Mouse (Mus musculus) hindbrain, embryonic 13.5 days (tissue): ENCODE results near the gene Cyp39a1. TPM values are rescaled to one million over a fixed set of nuclear protein-coding genes. Genes with fewer than 3 reads are reported as not detected.
A peak's percentile ranks its signal among the peaks of the same experiment; 100 is the strongest.

ENCODE experiments used
- ATAC-seq: fragments of 200-750 bp; cut with Nextera tagmentation; 2 replicates; pipeline ENCODE4 v1.8.0; 2017; ENCODE audit warnings: moderate TSS enrichment; ENCODE audit not compliant: low FRiP score
- H3K27ac ChIP-seq: fragments of 300-500 bp; sonication (generic); 2 replicates; pipeline ENCODE4 v1.5.1; 2015; ENCODE audit warnings: inconsistent platforms, mild to moderate bottlenecking, moderate library complexity
- H3K27me3 ChIP-seq: fragments of 300-500 bp; sonication (generic); 2 replicates; pipeline ENCODE4 v1.6.1; 2015; ENCODE audit warnings: mild to moderate bottlenecking, inconsistent platforms
- H3K36me3 ChIP-seq: fragments of 300-500 bp; sonication (generic); 2 replicates; pipeline ENCODE4 v1.6.1; 2015; ENCODE audit warnings: mild to moderate bottlenecking, inconsistent platforms
- H3K4me1 ChIP-seq: fragments of 300-500 bp; sonication (generic); replicated peaks from 2 replicates; pipeline ENCODE4 v1.6.1; 2015; ENCODE audit warnings: inconsistent platforms
- H3K4me2 ChIP-seq: fragments of 300-500 bp; sonication (generic); 2 replicates; pipeline ENCODE4 v1.6.1; 2015; ENCODE audit warnings: inconsistent platforms, mild to moderate bottlenecking, moderate library complexity
- H3K4me3 ChIP-seq: fragments of 300-500 bp; sonication (generic); 2 replicates; pipeline ENCODE4 v1.5.1; 2015; ENCODE audit warnings: mild to moderate bottlenecking, inconsistent platforms
- H3K9ac ChIP-seq: fragments of 300-500 bp; sonication (generic); 2 replicates; pipeline ENCODE4 v1.6.1; 2015; ENCODE audit warnings: mild to moderate bottlenecking, inconsistent platforms
- H3K9me3 ChIP-seq: fragments of 300-500 bp; sonication (generic); 2 replicates; pipeline ENCODE4 v1.6.1; 2016; ENCODE audit warnings: inconsistent platforms
- WGBS: fragments of 180-500 bp; shearing (Covaris S2); methylation state at CpG from one replicate; pipeline ENCODE4 v1.1.7; 2015; 5-methylcytosine and 5-hydroxymethylcytosine counted together
- polyA plus RNA-seq: library from polyadenylated mRNA; unstranded; fragments of >200 nt; fragmentation: Nextera tagmentation; extraction: Ambion mirVana; gene quantifications from 2 replicates; pipeline ENCODE4 v1.2.1, GENCODE M21; 2015

The Cyp39a1 gene
- polyA plus RNA-seq, 1 experiment from 2014 or later, result 16.8 TPM

DNA sequence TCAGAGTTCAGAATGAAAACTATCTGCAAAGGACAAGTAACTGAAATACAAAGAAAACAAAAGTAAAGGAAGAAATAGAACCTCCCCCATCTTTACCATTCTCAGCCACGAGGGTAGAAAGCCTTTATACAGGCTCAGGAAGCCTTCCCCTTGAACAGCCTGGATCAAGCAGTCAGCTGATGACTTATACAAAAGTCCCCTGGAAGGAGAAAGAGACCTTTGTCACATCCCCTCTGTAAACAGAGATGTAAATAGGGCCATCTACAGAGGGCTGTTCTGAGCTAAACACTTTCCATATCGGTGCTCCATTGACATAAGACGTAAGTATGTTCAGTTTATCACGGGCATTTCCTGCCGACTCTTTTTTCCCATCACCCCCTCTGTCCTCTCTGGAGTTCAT, 20.3 kb upstream of the Cyp39a1 start:
- no peak for ATAC-seq
- H3K4me3 ChIP-seq, result no peak overlapping the region
- peaks cover 84% of the 10 kb centered on the region for H3K36me3 ChIP-seq
- H3K27me3 ChIP-seq, result no peaks in the 10 kb centered on the region
- WGBS, result 45% methylated on average over 5 of the region's 5 CpGs
- H3K4me1 ChIP-seq, result no peaks in the 10 kb centered on the region
- H3K27ac ChIP-seq, result no peak overlapping the region
- H3K4me2 ChIP-seq, result no peak overlapping the region
- no peak overlapping the region for H3K9ac ChIP-seq
- H3K9me3 ChIP-seq, result no peaks in the 10 kb centered on the region

GRCm38 (mm10) chr17:43649641-43650436, 17.4 kb upstream of the Cyp39a1 start:
- no peak for ATAC-seq
- H3K9ac ChIP-seq, result no peak overlapping the region
- no peaks in the 10 kb centered on the region for H3K4me1 ChIP-seq
- peaks cover 80% of the 10 kb centered on the region for H3K36me3 ChIP-seq
- H3K27ac ChIP-seq, result no peak overlapping the region
- H3K4me3 ChIP-seq, result no peak overlapping the region
- H3K4me2 ChIP-seq, result no peak overlapping the region
- H3K27me3 ChIP-seq, result no peaks in the 10 kb centered on the region
- WGBS, result 77% methylated on average over 10 of the region's 10 CpGs
- no peaks in the 10 kb centered on the region for H3K9me3 ChIP-seq

DNA sequence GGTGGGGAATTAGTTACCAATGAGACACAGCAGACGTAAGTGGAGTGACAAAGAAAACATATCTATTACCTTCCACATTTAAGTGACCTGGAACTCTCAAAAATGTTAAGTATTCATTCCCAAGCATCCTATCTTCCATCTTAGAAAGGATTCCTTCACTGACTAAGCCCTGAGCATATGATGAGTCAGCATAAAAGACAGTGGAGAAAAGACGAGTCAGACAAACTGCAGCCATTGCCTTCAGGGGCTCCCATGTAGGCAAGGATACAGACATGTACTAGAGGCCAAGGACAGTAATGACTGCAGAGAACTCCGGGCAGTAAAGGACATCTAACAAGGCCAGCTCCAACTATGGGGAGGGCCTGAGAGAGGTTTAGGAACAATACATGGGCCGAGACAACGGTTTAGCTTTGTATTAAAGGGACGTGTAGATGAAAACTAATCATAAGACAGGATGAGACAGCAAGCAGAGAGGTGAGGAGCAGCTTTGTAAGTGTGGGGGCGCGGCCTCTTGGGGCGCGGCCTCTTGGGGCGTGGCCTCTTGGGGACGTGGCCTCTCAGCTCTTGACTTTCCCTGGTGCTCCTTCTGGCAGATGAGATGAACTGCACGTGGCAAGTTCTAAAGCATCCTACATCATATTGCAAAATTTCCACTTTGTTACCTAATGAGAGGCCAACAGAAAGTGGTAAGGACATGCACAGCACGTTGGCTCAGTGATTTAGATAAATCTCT, 15.7 kb upstream of the Cyp39a1 start:
- peaks cover 70% of the 10 kb centered on the region for H3K36me3 ChIP-seq
- 69% methylated on average over 14 of the region's 14 CpGs for WGBS

DNA sequence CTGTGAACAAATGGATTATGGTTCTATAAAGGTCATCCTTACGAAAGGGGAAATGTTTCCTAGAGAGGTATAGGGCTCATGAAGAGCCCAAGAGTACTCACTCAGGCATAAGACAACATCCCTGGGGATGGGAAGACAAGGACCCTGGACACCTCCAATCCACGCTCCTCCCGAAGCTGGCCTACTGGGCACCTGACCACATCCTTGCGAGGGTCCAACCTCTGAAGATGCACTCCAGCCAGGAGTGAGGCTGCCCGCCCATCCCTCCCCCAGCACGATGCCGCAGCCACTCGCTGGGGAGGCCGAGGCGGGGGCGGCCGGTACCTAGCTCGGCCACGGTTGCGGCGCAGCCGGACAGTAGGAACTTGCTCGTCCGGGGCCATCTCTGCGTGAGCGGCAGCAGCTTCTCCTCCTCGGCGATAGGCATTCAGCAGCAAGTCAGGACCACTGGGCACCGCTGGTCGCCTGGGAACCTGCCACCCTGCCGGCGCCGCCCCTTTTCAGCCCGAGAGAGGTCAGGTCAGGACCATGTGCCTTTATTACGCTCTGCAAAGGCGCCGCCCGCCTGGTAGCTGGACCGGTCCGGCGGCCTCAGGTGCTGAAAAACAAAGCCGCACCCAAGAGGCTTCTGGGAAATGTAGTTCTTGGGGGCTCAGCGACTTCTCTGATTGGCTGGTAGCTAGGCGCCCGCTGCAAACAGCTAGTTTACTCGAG, 492 bp upstream of the Cyp39a1 start, which contains the start of gene Slc25a27:
Slc25a27 (minus strand) TSS at position 639 of the 714 bp plus-strand sequence.
- H3K27me3 ChIP-seq, result no peaks in the 10 kb centered on the region
- H3K4me3 ChIP-seq, result peak within 1 kb of the TSS; percentile 89
- peak within 1 kb of the TSS; percentile 60 for H3K4me2 ChIP-seq
- no peaks in the 10 kb centered on the region for H3K9me3 ChIP-seq
- H3K4me1 ChIP-seq, result peaks cover 22% of the 10 kb centered on the region
- H3K27ac ChIP-seq, result peak within 1 kb of the TSS; percentile 83
- H3K9ac ChIP-seq, result peak within 1 kb of the TSS; percentile 92
- ATAC-seq, result peak; percentile 99
- H3K36me3 ChIP-seq, result peaks cover 19% of the 10 kb centered on the region
- under 1% methylated on average over 41 of the region's 41 CpGs for WGBS

More for the DNA sequence above, 15.7 kb upstream of the Cyp39a1 start:
- Histone ChIP-seq H3K27me3 (no peaks in the 10 kb centered on the region), H3K27ac (no peak overlapping the region), H3K9ac (no peak overlapping the region), H3K4me2 (no peak overlapping the region), H3K4me3 (no peak overlapping the region), H3K4me1 (no peaks in the 10 kb centered on the region), H3K9me3 (no peaks in the 10 kb centered on the region)
- no peak for ATAC-seq

DNA sequence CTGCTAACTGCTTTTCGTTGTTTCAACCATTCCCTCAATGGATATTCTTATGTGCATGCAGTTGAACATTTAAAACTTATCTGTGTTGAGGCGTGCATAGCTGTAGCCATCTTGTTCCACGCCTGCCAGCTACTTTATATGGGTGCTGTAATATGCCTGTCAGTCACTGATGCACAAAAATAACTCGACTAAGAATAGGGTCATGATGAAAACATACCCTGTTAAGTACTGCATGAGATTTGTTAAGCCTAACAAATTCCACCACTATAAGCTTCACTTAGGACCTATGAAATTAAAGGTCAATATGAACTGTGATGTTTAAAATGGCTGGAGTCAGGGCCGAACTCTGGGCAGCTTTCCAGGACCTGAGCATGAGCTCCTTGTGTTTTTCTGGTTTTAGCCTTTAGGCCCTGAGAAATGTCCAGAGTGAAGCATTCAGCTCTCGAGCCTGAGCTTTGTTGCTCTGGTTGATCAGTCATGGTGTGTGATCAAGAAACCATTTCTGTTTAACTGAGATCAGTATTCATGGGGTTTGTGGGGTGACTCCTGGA, 2.0 kb downstream of the Cyp39a1 start:
- Histone ChIP-seq H3K36me3 (no peaks in the 10 kb centered on the region), H3K27me3 (no peaks in the 10 kb centered on the region), H3K4me1 (peaks cover 18% of the 10 kb centered on the region), H3K4me3 (no peak overlapping the region), H3K9ac (no peak overlapping the region), H3K4me2 (no peak overlapping the region), H3K27ac (no peak overlapping the region), H3K9me3 (no peaks in the 10 kb centered on the region)
- no peak for ATAC-seq
- 75% methylated on average over 6 of the region's 6 CpGs for WGBS

DNA sequence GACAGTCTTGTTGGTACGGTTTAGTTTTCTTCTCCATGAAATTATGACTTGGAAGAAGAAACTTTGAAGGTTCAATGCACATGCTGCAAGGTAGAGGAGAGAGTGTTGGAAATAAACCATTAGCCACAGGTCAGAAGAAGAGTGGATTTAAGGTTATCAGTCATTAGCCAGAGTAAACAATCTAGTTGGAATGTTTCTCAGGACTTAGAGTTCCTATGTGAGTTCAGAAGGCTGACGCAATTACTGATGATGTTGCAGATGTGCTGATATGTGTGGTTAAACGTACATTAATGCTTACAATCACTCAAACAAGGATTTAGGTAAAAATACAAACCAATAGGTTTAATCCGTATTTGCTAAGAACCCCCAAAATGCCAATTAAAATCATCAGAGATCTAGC, 4.7 kb downstream of the Cyp39a1 start:
- Histone ChIP-seq H3K27ac (no peak overlapping the region), H3K27me3 (no peaks in the 10 kb centered on the region), H3K9me3 (no peaks in the 10 kb centered on the region), H3K9ac (no peak overlapping the region), H3K4me3 (no peak overlapping the region), H3K4me2 (no peak overlapping the region), H3K4me1 (no peaks in the 10 kb centered on the region), H3K36me3 (no peaks in the 10 kb centered on the region)
- 93% methylated on average over 4 of the region's 4 CpGs for WGBS
- no peak for ATAC-seq

DNA sequence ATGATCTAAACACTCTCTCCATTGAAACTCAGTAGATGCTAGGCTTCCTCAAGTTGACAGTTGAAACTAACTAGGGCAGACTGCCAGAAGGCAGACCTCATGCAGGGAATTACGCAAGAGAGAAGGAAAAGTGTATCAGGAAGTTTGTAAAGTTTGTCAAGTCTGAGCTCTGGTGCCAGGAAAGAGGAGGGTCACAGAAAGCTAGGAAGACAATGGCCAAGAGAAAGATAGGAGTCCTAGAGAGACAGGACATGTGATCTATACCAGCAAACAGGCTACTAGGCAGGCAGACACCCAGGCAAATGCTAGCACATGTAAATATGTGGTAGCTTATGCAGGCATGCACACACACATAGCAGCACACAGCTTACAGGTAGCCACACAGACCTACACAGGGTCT, 8.0 kb downstream of the Cyp39a1 start:
- 0 out of 2 replicates have a peak, but pooled peaks cover 3% of the 10 kb centered on the region for H3K4me1 ChIP-seq
- WGBS, result 75% methylated on average over 1 of the region's 1 CpGs
- no peak overlapping the region for H3K4me2 ChIP-seq
- no peak for ATAC-seq
- H3K9me3 ChIP-seq, result no peaks in the 10 kb centered on the region
- no peaks in the 10 kb centered on the region for H3K36me3 ChIP-seq
- no peak overlapping the region for H3K9ac ChIP-seq
- H3K27me3 ChIP-seq, result no peaks in the 10 kb centered on the region
- H3K4me3 ChIP-seq, result no peak overlapping the region
- H3K27ac ChIP-seq, result no peak overlapping the region

DNA sequence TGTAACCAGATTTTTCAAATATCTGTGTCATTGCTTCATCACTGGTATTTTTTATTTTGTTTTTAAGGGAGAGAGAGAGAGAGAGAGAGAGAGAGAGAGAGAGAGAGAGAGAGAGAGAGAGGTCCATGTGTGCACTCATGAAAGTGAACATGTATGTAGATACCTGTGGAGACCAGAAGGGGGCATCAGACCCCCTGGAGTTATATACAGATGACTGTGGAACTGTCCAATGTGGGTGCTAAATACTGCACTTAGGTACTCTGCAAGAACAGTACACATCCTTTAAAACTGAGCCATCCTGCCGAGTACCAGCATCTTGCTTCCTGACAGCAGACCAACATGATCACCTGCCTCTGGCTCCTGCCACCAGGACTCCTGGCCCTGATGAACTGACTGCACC, 9.0 kb downstream of the Cyp39a1 start:
- no peak overlapping the region for H3K27ac ChIP-seq
- H3K27me3 ChIP-seq, result no peaks in the 10 kb centered on the region
- no peaks in the 10 kb centered on the region; the same call in 1 of the 2 replicates for H3K36me3 ChIP-seq
- H3K4me2 ChIP-seq, result no peak overlapping the region
- 96% methylated on average over 1 of the region's 1 CpGs for WGBS
- H3K4me3 ChIP-seq, result no peak overlapping the region
- 0 out of 2 replicates have a peak, but pooled peaks cover 3% of the 10 kb centered on the region for H3K4me1 ChIP-seq
- H3K9ac ChIP-seq, result no peak overlapping the region
- no peaks in the 10 kb centered on the region for H3K9me3 ChIP-seq
- no peak for ATAC-seq

DNA sequence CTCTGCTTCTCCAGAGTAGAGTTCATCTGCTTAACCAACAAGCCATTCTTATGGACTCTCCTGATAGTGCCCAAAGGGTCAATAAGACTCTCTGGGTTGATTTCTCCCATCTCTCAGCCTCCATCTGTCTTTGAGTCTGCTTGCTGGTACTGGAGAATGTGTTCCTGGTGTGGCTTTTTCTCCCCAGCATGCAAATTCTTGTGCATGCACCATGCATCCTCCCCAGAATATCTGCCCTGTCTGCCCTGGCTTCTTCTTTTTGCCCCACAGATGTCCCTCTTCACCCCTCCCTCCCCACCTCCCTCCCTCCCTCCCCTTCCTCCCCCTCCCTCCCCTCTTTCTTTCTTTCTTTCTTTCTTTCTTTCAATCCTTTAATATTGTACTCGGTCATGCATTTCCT, 10.1 kb downstream of the Cyp39a1 start:
- H3K27ac ChIP-seq, result peak overlapping the region; percentile 18; the same call in 1 of the 2 replicates
- no peak for ATAC-seq
- no peak overlapping the region for H3K9ac ChIP-seq
- H3K9me3 ChIP-seq, result no peaks in the 10 kb centered on the region
- no peak overlapping the region for H3K4me3 ChIP-seq
- 57% methylated on average over 1 of the region's 1 CpGs for WGBS
- no peaks in the 10 kb centered on the region; the same call in 1 of the 2 replicates for H3K36me3 ChIP-seq
- no peak overlapping the region for H3K4me2 ChIP-seq
- no peaks in the 10 kb centered on the region for H3K27me3 ChIP-seq
- 0 out of 2 replicates have a peak, but pooled peaks cover 3% of the 10 kb centered on the region for H3K4me1 ChIP-seq

DNA sequence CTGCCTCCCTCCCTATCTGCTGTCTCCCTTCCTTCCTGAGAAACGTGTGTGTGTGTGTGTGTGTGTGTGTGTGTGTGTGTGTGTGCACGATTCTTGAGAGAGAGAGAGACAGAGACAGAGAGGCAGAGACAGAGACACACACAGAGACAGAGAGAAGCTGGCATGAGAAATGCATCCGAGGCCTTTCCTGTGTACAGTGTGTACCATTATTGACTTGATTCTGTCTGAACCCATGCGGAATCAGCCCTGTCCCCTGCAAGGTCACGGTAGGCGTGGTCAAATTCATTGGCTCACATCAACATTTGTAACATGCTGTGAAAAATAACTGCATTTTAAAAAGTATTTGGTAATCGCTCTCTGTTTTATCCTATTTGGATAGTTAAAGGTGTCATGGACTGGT, 16.9 kb downstream of the Cyp39a1 start:
- Histone ChIP-seq H3K9ac (no peak overlapping the region), H3K4me3 (no peak overlapping the region), H3K9me3 (no peaks in the 10 kb centered on the region), H3K27ac (no peak overlapping the region), H3K4me2 (no peak overlapping the region), H3K4me1 (no peaks in the 10 kb centered on the region), H3K27me3 (no peaks in the 10 kb centered on the region), H3K36me3 (no peaks in the 10 kb centered on the region; the same call in 1 of the 2 replicates)
- ATAC-seq, result no peak
- 93% methylated on average over 7 of the region's 7 CpGs for WGBS

GRCm38 (mm10) chr17:43684638-43685037, 17.4 kb downstream of the Cyp39a1 start:
- Histone ChIP-seq H3K9me3 (no peaks in the 10 kb centered on the region), H3K4me2 (no peak overlapping the region), H3K27ac (no peak overlapping the region), H3K9ac (no peak overlapping the region), H3K4me1 (no peaks in the 10 kb centered on the region), H3K36me3 (no peaks in the 10 kb centered on the region; the same call in 1 of the 2 replicates), H3K27me3 (no peaks in the 10 kb centered on the region), H3K4me3 (no peak overlapping the region)
- WGBS, result 95% methylated on average over 5 of the region's 5 CpGs
- no peak for ATAC-seq

GRCm38 (mm10) chr17:43689591-43689990, 22.4 kb downstream of the Cyp39a1 start:
- Histone ChIP-seq H3K27me3 (no peaks in the 10 kb centered on the region), H3K4me1 (no peaks in the 10 kb centered on the region), H3K4me2 (no peak overlapping the region), H3K9me3 (no peaks in the 10 kb centered on the region), H3K36me3 (peaks cover 8% of the 10 kb centered on the region; the same call in 1 of the 2 replicates), H3K27ac (no peak overlapping the region), H3K9ac (no peak overlapping the region), H3K4me3 (no peak overlapping the region)
- no peak for ATAC-seq
- WGBS, result 85% methylated on average over 9 of the region's 9 CpGs
